Mouse (Mus musculus): ENCODE data around the gene Dctn3. TPM values are rescaled to one million over a fixed set of nuclear protein-coding genes. Genes with fewer than 3 reads are reported as not detected.

The Dctn3 gene
- total and polyA plus RNA-seq, 3 experiments, result 57.7 to 64.6 TPM; not detected in 1

DNA sequence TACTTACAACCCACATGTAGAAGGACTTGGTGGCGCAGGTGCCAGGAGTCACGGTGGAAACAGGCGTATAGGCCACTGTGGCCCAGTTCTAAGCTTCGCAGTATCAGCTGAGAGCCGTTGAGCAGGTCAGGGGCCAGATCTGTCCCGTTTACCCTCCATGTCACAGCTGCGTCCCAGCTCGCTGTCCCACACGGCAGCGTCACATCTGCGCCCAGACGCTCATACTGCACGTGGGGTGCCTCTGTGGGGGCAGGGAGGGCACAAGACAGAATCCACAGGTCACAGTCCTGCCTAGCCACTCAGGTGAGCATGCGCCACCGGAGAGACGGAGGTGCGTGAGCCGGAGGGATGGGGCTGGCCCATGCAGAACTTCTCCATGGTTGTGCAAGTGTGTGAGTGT is 52.1 kb downstream of the Dctn3 start (continued):
- TF ChIP-seq ZMIZ1 (IDR thresholded peaks at IDR 0.05; ENCODE audit: low read depth, low read length), result no peak

DNA sequence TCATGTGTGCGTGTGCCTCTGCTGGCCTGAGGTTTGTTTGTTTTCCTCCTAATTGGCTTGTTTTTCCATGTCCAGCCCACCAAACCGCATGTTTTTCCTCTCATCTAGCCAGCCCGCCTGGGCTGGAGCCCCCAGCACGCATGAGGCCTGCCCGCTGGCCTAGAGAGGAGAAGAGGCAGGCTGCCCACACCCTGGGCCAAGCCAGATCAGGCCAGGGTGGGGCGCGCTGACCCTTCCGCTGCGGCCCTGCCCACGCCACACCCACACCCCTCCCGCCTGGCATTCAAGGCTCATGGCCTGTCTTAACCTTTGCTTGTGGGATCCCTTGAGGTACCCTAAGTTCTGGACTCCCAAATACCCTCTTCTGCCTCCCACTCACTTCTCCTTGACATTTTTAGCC is 56.3 kb downstream of the Dctn3 start:
- Histone ChIP-seq H3K79me2 (ENCODE audit: control insufficient read depth, insufficient read depth, low read length, poor library complexity) (no peaks in the 10 kb centered on the region), H3K9ac (ENCODE audit: control insufficient read depth, low read depth, low read length, poor library complexity, severe bottlenecking) (no peak overlapping the region), H3K27me3 (ENCODE audit: control insufficient read depth in 1 of 2, insufficient read depth in 2 of 2, low read length in 2 of 2) (no peaks in the 10 kb centered on the region; a peak in 1 of 4 replicates), H3K9me3 (replicated peaks; ENCODE audit: insufficient read depth, low read length) (no peaks in the 10 kb centered on the region), H3K27ac (ENCODE audit: control insufficient read depth, low read depth, low read length) (no peak overlapping the region), H3K36me3 (ENCODE audit: control insufficient read depth in 1 of 2, insufficient read depth in 2 of 2, low read length in 2 of 2) (no peaks in the 10 kb centered on the region), H3K4me3 (ENCODE audit: control insufficient read depth in 1 of 2, insufficient read depth in 1 of 2, low read depth in 2 of 2, low read length in 2 of 2) (no peak overlapping the region), H3K4me1 (ENCODE audit: control insufficient read depth in 1 of 2, insufficient read depth in 2 of 2, low read length in 2 of 2) (no peaks in the 10 kb centered on the region)
- DNase-seq (ENCODE audit: low read depth, low spot score), result no peak
- TF ChIP-seq MEF2A (IDR thresholded peaks at IDR 0.05; ENCODE audit: extremely low read depth, insufficient replicate concordance, low read depth, low read length, poor library complexity, severe bottlenecking), result no peak
- no peak for TF ChIP-seq ELF1 (IDR thresholded peaks at IDR 0.05; ENCODE audit: low read depth, low read length)
- no peak for TF ChIP-seq GABPA (IDR thresholded peaks at IDR 0.05; ENCODE audit: low read depth, low read length)
- TF ChIP-seq HCFC1 (IDR thresholded peaks at IDR 0.05; ENCODE audit: low read depth, low read length), result no peak
- no peak for TF ChIP-seq CTCF (IDR thresholded peaks at IDR 0.05 in 2 of 3, conservative IDR thresholded peaks at IDR 0.05 in 1 of 3; ENCODE audit: control insufficient read depth in 1 of 3, insufficient read depth in 1 of 3, low read depth in 2 of 3, low read length in 3 of 3, poor library complexity in 1 of 3, severe bottlenecking in 1 of 3)
- no peak for TF ChIP-seq MAFK (IDR thresholded peaks at IDR 0.05; ENCODE audit: borderline replicate concordance, low read depth, low read length)
- TF ChIP-seq RAD21 (IDR thresholded peaks at IDR 0.05; ENCODE audit: low read depth, low read length), result no peak

DNA sequence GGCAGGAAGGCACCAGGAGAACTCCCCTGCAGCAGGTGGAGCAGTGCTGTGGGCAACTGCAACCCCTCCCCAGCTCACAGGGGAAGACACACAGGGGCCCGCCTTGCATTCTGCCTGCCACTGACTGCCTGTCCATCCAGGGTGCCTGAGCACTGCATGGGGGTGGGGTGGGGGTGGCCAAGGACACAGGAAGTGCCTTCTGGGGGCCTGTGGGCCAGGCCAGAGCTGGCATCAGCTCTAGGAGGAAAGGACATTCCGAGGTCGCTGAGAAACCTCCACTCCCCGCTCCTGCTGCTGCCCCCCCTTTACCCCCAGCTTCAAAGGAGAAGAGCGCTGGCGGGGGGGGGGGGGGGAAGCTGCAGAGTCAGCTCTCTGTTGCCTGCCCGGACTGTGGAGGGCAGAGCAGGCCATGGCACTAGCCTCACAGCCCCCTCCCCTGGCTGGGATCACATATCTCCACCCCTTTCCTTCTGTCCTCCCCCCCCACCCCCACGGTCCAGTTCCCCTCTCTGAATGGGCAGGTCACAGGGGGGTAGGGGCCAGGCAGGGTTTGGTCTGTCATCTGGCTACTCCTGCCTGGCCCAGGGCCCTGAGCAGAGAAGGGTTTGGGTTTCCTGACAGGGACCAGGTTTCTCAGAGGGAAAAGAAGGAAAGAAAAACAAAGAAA is 57.8 kb downstream of the Dctn3 start:
- no peaks in the 10 kb centered on the region for H3K36me3 ChIP-seq (ENCODE audit: control insufficient read depth in 1 of 2, insufficient read depth in 2 of 2, low read length in 2 of 2)
- no peaks in the 10 kb centered on the region for H3K9me3 ChIP-seq (replicated peaks; ENCODE audit: insufficient read depth, low read length)
- no peak overlapping the region for H3K27ac ChIP-seq (ENCODE audit: control insufficient read depth, low read depth, low read length)
- no peak overlapping the region for H3K9ac ChIP-seq (ENCODE audit: control insufficient read depth, low read depth, low read length, poor library complexity, severe bottlenecking)
- no peak overlapping the region for H3K4me3 ChIP-seq (ENCODE audit: control insufficient read depth in 1 of 2, insufficient read depth in 1 of 2, low read depth in 2 of 2, low read length in 2 of 2)
- DNase-seq (ENCODE audit: low read depth, low spot score), result no peak
- TF ChIP-seq MXI1 (IDR thresholded peaks at IDR 0.05; ENCODE audit: low read depth, low read length), result no peak
- no peak for TF ChIP-seq USF1 (IDR thresholded peaks at IDR 0.05; ENCODE audit: low read depth, low read length)
- no peak for TF ChIP-seq CHD1 (IDR thresholded peaks at IDR 0.05; ENCODE audit: low read depth, low read length)
- TF ChIP-seq USF2 (IDR thresholded peaks at IDR 0.05; ENCODE audit: borderline replicate concordance in 1 of 2, insufficient read depth in 1 of 2, low read depth in 1 of 2, low read length in 2 of 2), result no peak
- TF ChIP-seq RCOR1 (IDR thresholded peaks at IDR 0.05; ENCODE audit: low read depth, low read length), result no peak
- no peak for TF ChIP-seq HCFC1 (IDR thresholded peaks at IDR 0.05; ENCODE audit: low read depth, low read length)
- no peak for TF ChIP-seq POLR2AphosphoS2 (IDR thresholded peaks at IDR 0.05; ENCODE audit: low read length)
- no peak for TF ChIP-seq RAD21 (IDR thresholded peaks at IDR 0.05; ENCODE audit: low read depth, low read length)
- no peak for TF ChIP-seq ELF1 (IDR thresholded peaks at IDR 0.05; ENCODE audit: low read depth, low read length)
- no peak for TF ChIP-seq NELFE (IDR thresholded peaks at IDR 0.05; ENCODE audit: low read depth, low read length)
- TF ChIP-seq GATA1 (IDR thresholded peaks at IDR 0.05; ENCODE audit: low read depth, low read length), result no peak
- TF ChIP-seq SMC3 (IDR thresholded peaks at IDR 0.05; ENCODE audit: low read depth, low read length), result no peak
- no peak for TF ChIP-seq CTCF (IDR thresholded peaks at IDR 0.05 in 2 of 3, conservative IDR thresholded peaks at IDR 0.05 in 1 of 3; ENCODE audit: control insufficient read depth in 1 of 3, insufficient read depth in 1 of 3, low read depth in 2 of 3, low read length in 3 of 3, poor library complexity in 1 of 3, severe bottlenecking in 1 of 3)
- no peak for TF ChIP-seq ZC3H11A (IDR thresholded peaks at IDR 0.05; ENCODE audit: low read depth, low read length)
- no peaks in the 10 kb centered on the region; a peak in 1 of 4 replicates for H3K27me3 ChIP-seq (ENCODE audit: control insufficient read depth in 1 of 2, insufficient read depth in 2 of 2, low read length in 2 of 2)
- no peaks in the 10 kb centered on the region for H3K79me2 ChIP-seq (ENCODE audit: control insufficient read depth, insufficient read depth, low read length, poor library complexity)
- no peaks in the 10 kb centered on the region for H3K4me1 ChIP-seq (ENCODE audit: control insufficient read depth in 1 of 2, insufficient read depth in 2 of 2, low read length in 2 of 2)
